Mouse (Mus musculus) erythroblast, adult 5-6 weeks (primary cell): ENCODE data around the gene Ncor2. TPM values are rescaled to one million over a fixed set of nuclear protein-coding genes. Genes with fewer than 3 reads are reported as not detected.

Source experiments
- ATAC-seq: replicated peaks from 2 replicates; pipeline ENCODE4 v1.8.0; 2016; ENCODE audit warnings: moderate number of reproducible peaks, mild to moderate bottlenecking, moderate TSS enrichment, inconsistent platforms; ENCODE audit not compliant: poor library complexity, low FRiP score, severe bottlenecking
- total RNA-seq, 2 experiments: library from RNA; stranded (forward) in 1 of 2; stranded (reverse) in 1 of 2; fragments of 150-400 nt in 1 of 2; fragments of 200-764, 138-1000 nt in 1 of 2; gene quantifications; 2 replicates each; pipeline versions ENCODE4 v1.2.3 to v1.2.4; 2015 to 2017; ENCODE audit warnings: low replicate concordance in 2 of 2

Ncor2 gene
- total RNA-seq, 2 experiments from 2014 or later: 8.0 to 15.8 TPM

DNA sequence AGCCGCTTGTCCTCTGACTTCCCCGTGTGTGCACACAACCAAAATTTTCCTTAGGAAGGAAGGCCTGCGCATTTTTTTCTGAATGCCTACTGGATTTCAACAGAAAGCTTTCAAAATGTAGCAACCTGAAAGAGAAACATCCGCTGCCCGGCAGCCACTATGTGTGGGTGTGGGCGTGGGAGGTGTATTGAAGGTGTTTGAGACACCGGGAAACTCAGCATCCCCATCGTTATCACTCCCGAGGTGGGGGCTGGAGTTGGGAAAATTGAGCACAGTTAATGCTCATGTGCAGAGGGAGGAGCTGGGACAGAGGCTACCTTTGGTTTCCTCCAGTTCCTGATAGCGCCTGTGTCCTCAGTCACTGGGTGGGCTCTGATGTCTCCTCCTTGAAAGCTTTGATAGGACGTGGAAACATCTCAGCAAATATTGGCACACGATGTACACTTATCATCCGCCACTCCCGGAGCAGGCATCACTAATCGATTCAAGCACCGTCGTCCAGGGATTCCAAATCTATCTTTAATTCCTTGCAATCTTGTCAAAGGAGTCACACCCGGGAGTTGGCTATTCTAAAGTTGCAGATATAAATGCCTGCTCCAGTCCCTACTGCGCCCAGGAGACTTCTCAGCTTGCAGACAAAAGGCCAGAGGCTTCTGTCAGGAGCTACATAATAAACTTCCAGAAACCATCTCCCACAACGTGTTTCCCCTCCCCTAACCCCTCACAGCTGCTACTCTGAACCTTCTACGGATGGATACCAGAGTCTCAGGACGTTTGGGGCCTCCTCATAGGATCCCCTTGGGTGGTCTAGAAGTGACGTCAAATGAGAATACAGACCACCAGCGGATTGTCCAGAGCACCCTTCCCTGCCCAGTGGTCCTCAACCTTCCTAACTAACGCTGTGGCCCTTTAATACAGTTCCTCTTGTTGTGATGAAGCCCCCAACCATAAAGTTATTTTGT, 14.7 kb upstream of the Ncor2 start:
- ATAC-seq: no peak

DNA sequence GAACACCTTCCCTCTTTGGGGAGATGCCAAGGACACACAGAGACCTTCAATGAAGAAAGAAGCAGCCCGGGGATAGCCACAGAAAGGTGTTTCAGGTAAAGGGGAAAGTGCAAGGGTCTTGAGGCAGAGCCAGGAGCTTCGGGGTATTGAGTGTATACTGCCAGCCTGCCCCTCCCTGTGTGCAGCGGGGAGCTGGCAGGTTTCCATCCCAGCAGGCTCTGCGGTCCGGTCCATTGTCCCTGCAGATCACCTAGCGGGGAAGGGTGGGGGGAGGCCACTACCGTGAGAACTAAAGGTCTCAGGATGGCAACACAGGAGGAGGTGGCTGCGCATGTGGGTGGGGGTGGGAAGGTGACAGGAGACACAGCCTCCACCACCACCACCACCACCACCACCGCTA, 12.6 kb upstream of the Ncor2 start:
- no peak for ATAC-seq

DNA sequence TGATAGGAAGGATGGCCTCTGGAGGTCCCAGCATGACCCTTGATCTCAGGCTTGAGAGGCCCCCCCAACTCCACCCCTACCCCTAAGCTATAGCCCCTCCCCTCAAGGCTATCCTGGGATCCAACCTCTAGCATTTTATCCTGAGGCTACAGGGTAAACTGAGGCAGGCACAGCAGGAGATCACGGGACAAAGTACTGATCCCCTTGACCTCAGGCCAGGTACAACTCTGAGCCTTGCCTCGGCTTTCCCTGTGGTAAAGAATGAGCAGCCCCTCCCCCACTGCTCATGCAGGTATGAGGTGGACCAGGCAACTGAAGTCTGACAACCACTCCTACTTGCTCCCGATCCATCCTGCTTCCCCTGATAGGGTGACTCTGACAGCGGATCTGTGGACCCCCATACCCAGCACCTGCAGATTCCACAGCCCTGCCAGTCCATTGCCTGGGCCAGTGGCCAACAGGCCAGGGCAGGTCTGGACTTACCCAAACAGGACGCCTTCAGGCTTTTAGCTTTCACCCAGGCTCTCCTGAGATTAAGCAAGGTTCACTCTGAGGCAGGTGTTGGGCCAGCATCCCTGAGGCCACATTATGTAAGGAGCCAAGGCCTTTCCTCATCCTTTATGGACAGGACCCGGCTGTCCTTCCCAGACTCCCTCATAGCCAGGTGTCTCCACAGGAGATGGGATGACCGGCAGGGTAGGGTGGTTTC, 11.2 kb upstream of the Ncor2 start:
- no peak for ATAC-seq

DNA sequence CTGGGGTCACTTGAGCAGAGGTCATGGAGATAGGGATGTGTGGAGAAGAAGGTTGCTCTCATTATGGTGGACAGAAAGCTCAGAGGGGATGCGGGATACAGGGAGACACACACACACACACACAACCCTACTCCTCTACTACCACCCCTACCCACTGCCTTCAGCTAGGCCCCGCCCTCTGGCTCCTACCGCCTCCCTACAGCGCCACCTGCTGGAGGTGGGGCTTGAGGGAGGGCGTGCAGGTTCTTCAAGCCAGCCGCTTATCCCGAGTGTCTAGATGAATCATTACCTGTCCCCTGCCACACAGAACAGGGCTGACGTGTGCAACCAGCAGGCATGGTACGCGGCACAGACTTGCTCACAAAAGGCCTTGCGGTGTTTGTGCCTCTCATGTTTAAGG, 10.6 kb upstream of the Ncor2 start:
- peak; percentile 56 for ATAC-seq

DNA sequence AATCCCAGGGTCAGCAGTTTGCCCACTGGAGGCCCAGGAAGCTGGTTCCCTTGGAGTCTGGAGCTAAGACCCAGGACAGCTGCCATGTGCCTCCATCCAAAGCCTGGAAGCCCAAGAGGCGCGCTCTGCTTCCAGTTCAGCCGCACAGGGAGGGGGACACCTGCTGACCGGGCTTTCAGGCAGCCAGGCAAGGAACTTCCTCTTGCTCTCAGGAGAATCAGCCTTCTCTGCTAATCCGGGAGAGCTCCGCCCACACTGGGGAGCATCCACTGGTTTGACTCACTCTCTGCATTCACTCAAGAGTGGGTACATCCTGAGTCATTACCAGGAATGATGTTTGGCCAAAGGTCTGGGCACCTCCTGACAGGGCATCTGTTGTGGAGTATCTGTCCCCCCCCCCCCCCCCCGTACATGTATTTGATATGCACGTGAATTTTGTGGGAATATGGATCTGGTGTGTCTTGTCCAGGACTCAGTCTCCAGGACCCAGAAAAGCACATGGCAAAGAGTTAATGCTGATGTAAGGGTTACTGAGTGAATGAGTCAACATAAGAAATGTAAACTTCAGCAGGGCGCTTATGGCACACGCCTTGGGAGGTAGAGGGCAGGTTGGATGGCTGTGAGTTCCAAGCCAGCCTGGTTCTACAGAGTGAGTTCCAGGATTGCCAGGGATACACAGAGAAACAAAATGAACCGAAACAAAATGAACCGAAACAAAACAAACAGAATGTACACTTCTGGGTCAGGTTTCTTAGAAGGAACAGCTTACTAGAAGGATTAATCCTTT, 10.0 kb upstream of the Ncor2 start:
- ATAC-seq: no peak

DNA sequence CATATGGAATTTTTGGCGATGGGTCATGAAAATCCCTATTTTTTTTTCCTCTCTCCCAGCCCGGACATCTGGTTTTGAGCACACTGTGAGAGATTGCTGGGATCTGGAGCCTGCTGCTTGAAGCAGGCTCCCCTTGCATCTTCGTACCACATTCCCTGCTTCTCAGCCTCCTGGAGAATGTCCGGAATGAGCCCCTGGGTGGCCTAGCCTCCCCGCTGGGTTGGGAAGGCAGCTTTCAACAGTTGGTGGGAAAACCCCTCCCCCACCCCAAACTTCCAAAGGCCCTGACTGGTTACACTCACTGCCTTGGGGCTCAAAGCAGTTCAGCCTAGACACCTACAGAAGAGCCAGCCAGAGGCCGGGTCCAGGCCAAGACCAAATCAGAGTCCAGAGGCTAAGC, 5.8 kb upstream of the Ncor2 start:
- ATAC-seq: no peak

DNA sequence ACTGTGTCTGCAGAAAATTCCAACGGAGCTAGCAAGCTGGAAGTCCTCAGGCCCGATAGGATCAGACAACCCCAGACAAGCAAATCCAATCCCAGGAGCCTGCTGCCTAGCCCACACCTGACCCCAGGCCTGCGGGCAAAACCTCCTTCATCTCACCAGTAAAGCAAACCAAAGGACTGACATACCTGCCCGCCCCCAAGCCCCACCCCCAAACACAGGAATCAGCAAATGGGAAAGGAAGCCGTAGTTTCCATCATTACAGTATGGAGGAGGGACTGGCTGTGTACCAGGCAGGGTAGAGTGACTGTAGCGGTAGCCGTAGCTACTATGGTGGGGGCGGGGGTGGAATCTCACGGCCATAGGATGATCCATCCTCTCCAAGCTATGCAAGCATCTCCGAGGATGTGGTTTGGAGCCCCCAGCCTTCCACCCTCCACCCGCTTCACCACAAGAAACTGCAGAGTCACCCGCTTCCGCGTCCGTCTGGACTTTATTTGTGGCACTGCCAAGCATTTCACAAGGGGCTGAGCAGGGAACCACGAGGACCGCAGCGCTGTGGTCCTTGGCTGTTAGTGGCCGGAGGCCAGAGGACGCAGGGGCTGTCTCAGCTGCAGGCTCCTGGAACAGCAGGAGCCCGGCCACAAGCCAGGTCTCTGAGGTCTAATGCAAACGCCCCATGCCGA, 4.4 kb upstream of the Ncor2 start:
- ATAC-seq: no peak

DNA sequence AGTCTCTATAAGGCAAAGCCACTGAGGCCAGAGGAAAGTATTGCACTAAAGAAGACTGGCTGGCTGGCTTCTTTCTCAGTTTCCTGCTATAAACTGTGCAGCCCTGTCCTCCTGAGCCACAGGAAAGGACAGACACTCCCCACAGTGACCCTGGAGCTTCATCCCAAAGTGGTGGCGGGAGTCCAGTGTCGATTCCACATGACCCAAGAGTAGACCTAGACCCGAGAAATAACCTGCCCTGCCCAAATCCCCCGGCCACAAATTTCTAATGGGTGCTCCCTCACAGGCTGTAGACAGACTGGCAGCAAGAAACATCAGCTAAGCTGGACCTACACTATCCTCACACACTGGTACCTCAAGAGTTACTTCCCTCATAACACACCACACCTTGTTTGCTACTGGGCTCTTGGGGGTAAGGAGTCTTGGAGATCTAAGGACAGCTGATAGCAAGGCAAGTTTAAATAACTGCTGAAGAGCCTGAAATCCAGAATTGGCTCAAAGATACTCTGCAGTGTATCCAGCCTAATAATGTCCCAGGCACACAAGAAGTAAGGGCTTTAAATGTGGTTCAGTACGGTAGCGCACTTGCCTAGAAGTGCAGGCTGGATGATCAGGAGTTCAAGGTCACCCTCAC, 1.7 kb upstream of the Ncor2 start:
- no peak for ATAC-seq

DNA sequence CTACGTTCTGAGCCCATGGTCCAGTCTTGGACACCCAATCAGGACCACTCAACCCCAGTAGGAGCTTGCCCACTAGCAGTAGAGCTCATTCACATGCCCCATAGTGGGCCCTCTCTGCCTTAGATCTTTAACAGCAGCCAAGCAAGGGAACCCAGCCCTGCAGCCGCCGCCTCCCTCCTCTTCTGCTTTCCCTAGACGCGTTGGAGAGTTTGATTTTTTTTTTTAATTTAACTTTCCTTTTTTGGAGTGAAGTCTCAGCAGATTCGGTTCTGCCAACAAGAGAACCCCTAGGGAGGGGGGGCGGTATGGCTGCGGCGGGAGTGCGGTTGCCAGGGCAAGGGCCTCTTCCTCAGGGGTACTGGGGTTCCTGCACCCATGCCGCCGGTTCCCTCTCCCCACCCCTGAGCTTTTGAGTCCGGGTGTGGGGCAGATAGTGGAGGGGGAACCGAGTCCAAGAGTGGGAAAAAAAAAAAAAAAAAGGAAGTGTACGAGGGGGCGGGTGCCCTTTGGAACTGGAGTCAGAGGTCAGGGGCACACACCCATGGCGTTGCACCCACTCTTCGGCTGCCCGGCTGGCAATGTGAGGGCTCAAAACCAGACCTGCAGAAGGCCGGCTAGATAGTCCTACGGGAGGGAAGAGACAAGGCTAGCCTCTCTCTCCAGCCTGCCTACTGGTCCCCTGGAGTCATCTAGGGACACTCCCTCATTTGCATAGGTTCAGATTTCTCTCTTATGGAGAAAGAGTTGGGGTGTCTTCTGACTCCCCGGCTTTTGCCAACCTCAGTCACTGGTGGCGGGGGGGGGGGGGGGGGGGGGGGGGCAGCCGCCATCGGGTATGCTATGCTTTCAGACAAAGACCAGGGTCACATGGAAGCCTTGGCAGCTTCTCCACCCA, 963 bp upstream of the Ncor2 start:
- no peak for ATAC-seq

DNA sequence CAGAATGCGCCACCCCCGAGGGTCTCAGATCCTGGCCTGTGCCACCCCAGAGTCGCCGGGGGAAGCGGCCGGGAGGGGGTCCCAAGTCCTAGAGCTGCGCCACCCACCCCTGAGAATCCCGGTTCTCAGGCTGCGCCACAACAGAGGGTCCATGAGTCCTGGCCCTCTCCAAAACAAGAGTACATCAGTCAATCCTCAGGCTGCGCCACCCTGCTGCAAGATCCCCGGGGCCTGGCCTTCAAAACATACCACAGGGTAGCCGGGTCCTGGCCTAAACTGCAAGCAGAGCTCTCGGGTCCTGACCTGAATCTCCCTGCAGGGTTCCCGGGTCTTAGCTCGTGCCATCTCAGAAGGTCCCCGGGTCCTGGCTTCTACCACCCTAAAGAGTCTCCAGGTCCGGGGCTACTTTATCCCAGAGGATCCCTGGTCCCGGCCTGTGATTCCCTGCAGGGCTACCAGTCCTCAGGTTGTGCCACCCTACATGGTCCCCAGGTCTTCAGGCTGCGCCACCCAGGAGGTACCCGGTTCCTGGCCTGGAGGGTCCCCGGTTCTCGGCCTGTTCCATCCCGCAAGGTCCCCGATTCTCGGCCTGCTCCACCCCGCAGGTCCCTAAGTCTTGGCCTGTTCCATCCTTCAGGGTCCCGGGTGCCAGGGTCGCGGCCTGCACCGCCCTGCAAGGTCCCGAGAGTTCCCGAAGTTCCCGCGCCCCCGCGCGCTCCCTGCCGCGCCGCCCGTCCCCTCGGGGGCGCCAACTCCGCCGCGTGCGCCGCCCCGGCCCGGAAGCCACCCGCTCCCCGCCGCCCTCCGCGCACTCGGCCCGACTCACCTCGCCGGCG, 630 bp downstream of the Ncor2 start:
- ATAC-seq: 0 out of 2 replicates have a peak, but pooled peaks have one; percentile 22

DNA sequence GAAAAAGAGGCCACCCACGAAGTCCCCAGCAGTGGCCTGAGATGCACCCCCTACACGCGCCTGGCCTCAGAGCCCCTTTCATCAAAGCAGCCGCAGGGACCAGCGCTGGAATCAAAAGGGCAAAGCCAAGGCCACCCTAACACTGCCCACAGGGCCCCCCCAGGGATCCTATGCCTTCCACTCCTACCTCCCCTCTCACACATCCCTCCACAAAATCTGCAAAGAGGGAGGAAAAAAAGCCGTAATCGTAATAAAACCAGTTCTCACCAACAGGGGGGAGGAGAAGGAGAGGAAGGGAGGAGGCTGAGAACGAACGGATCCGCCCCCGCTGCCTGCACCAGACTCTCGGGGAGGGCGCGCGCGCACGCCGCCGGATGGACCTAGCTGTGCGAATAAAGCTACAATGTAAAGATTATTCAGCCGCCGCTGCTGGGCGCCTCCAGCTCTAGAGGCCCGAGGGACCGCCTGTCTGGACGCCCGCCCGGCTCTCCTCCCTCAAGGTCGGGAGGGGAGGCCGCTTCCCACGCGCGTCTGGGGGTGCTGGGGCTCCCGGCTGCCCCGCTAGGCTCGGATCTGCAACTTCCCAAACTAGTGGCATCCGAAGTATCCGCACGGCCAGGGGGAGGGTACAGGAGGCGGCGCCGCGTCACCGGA, 1.4 kb downstream of the Ncor2 start:
- ATAC-seq: no peak

DNA sequence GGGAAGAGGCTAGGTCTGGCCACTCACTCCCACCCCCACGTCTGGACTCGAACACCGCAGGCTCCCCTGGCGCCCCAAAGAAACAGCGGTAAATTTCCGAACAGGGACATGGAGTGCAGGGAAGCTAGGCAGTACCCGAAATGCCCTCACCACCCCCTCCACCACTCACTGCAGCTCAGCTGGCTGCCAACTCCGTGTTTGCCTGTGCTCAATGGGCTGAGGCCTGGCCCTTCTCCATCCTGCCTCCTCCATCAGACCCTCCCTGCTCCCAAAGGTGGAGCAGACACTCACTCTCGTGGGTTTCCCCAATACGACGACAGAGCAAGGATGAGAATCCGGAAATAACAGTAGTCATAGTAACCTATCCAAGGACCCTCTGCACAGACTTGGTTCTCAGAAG, 2.2 kb downstream of the Ncor2 start:
- no peak for ATAC-seq

DNA sequence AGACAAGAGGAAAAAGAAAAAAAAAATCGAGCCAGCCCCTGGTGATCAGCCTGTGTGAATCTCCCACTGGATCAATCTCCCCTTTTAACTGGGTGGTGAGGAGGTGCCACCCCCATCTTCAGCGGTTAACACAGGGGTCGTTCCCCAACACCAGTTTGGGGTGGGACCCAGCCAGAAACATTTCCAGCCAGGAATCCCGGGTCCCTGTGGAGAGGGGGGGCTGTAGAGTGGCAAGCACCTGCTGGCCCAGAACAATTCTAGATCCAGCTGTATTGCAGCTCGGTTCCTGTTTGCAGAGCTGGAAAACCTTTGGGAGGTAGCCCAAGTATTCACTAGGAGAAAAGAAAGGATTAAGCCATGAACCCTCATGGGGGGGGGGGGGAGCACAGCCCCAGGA, 2.7 kb downstream of the Ncor2 start:
- no peak for ATAC-seq

DNA sequence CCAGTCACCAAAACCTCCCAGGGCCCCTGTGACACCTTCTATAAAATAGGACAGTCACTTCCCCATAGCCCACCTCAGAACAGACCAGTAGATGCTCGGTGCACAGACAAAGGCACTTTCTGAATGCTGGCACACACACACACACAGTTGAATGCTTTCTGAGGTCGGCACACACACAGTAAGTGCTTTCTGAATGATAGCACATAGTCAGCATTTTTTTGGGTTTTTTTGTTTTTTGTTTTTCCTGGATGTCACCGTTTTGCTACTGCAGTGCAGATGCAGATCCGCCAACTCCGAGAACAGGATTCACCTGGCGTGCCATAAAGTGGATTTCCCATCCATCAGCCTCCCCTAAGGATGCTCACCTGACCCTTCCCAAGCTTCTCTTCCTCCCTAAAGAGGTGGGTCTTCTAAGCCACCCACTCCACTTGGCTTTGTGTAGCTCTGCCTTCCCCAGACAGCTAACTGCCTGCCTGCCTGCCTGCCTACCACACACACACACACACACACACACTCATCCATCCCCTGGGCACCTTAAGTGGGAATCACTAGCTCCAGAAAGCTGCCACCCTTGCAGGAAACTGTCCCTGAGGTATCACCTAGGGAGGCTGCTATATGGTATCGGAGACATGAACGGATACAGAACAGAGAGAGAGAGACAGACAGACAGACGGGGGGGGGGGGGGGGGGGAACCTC, 3.2 kb downstream of the Ncor2 start:
- ATAC-seq: no peak

DNA sequence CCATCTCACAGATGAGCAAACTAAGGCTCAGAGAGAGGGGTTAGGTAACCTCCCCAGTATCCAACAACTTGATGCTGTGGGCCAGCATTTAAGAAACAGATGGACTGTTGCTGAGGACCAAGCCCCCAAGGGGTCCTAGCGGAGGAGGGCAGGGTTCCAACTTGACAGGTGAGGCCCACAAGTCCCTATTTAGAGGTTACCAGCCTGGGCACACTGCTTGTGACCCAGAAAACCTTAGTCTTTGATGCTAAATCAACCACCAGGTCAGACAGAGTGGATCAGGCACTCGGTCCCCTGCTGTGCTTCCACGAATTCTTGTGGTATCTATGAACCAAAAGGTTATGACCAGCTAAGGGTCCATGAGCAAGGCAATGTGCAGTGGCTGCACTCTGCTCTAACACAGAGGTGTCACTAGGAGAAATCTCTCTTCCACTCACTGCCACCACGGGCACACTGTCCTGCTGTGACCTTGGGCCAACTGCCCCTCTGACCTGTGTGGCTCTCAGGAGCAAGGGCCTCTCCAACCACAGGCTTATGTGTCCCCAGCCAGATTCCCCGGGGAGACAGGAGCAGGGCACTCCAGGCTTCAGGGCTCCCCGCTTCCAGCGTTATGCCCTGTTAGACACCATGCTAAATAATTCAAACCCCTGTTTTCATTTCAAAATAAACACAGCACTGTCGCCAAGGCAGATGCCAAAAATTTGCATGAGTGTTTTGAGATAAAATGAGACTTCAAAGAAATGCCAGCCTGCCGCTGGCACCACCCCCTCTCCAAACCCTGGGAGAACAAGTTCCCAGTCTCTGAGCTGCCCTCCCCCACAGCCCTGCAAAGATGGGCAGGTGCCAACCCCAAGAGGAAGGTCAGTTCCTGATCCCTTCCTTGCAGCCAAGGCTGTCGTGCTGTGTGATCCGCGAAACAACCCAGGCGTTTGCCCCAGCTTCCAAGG, 4.0 kb downstream of the Ncor2 start:
- ATAC-seq: no peak
